Mouse (Mus musculus) T-helper 1 cell (primary cell): ENCODE measurements around the gene Olfr891.
"Not testable (repeated sequence)": the region's sequence is repeated elsewhere in the genome, so short reads cannot be mapped to it uniquely, and the experiment has no call there.

Source experiments
- in situ Hi-C: fragments of 300-600 bp; cut with MboI, MseI; formaldehyde crosslinking; loops from one replicate; pipeline ENCODE4 v1.15.1; 2025; ENCODE audit warnings: high pct_unique_total_duplicates

The Olfr891 gene

GRCm38 (mm10) chr9:38180721-38181120 lies at the start of gene Olfr891:
TSS of gene Olfr891 (minus strand) at chr9:38180821.
- in situ Hi-C loops, result no loop called here

GRCm38 (mm10) chr9:38217755-38218154 lies 37.1 kb upstream of the Olfr891 start, which contains the start of gene Olfr894:
TSS of gene Olfr894 (plus strand) at chr9:38218055.
- in situ Hi-C loops, result no loop called here

- in situ Hi-C loops, result no loop called here
Measured at GRCm38 (mm10) chr9:38208065-38208464, 27.4 kb upstream of the Olfr891 start, which contains the start of gene Olfr893. TSS of gene Olfr893 (plus strand) at chr9:38208365.

GRCm38 (mm10) chr9:38168341-38168740 lies 12.3 kb downstream of the Olfr891 start:
- in situ Hi-C loops, result not testable (repeated sequence)

GRCm38 (mm10) chr9:38142217-38142616 lies 38.4 kb downstream of the Olfr891 start, which contains the start of gene Olfr890:
TSS of gene Olfr890 (plus strand) at chr9:38142517.
- in situ Hi-C loops, result no loop called here
